Mouse (Mus musculus) adipose tissue, adult 10 weeks (tissue): ENCODE measurements around the gene Mphosph6. TPM values are rescaled to one million over a fixed set of nuclear protein-coding genes. Genes with fewer than 3 reads are reported as not detected.

Experiments used
- polyA plus RNA-seq: library from polyadenylated mRNA; stranded (reverse); fragments of 350-450 nt; fragmentation: Illumina TruSeq; extraction: RNeasy Lipid Tissue Mini Kit (QIAGEN cat#74804); gene quantifications from one replicate; pipeline ENCODE4 v1.2.3, GENCODE M21; 2014; ENCODE audit warnings: low read depth, low replicate concordance

Gene Mphosph6
- polyA plus RNA-seq = 28.2 TPM

DNA sequence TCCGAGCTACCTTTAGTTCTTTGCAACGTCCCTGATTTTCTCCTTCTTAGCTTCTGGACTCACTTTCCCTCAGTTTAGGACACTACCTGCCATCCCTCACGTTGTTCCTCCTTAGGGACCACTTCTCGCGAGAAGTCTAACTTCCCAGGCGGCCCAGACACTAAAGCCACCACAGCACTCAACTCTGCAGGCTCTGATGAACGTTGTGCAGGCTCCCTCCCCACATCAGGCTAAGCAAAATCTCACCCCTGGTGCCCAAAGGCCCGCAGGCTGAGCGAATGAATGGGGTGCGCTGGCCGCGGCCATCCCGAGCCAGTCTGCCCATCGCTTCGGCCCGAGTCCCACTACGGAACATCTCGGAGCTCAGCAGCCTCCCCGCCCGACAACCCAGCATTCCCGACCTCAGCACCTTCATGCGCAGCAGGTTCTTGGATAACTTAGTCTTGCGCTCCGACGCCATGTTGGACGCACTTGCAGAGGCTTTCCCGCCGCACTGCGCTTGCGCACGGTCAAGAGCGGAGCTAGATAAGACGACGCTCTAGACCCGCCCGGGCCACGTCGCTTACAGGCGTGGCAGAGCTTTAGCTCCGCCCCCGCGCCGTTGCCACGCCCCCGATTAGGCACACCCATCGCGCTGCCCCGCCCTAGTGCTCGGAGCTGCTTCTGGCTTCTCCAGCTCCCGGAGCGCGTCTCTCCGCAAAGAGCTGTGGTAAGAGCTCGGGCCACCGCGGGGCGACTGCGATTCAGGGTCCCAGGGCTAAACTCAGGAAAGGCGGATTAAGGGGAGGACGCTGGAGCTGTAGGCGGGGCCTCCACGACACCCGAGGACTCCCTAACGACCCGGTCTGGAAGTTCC lies at the start of gene Mphosph6:
TSS of gene Mphosph6 (minus strand) at position 501 of the 856 bp plus-strand sequence.

Other genes with a start within 250 kb of the Mphosph6 start
- gene Sdr42e1, start 128.3 kb downstream of the Mphosph6 start, polyA plus RNA-seq = 32.1 TPM
- 0.31 TPM for gene Hsd17b2, start 100.0 kb downstream of the Mphosph6 start, polyA plus RNA-seq